Mouse (Mus musculus) midbrain, embryonic 16.5 days (tissue): ENCODE measurements at regions not wholly inside any gene's neighbourhood (a gene's known extent, or its start where the extent isn't known, plus 50 kb on each side); places are given as distances from the start of the nearest gene placed in this dataset.

Experiments used
- ATAC-seq: fragments of 200-750 bp; cut with Nextera tagmentation; 2 replicates; pipeline ENCODE4 v1.8.0; 2017; ENCODE audit warnings: moderate TSS enrichment
- H3K27ac ChIP-seq: fragments of 300-500 bp; sonication (generic); 2 replicates; pipeline ENCODE4 v1.5.1; 2014; ENCODE audit warnings: mild to moderate bottlenecking, low read length, mixed read lengths
- H3K27me3 ChIP-seq: fragments of 300-500 bp; sonication (generic); 2 replicates; pipeline ENCODE4 v1.6.1; 2014; ENCODE audit warnings: low read depth, low read length, mixed read lengths; ENCODE audit not compliant: control insufficient read depth, insufficient read depth
- H3K36me3 ChIP-seq: fragments of 300-500 bp; sonication (generic); 2 replicates; pipeline ENCODE4 v1.6.1; 2014; ENCODE audit warnings: mild to moderate bottlenecking, low read length, moderate library complexity, mixed read lengths; ENCODE audit not compliant: control insufficient read depth, insufficient read depth
- H3K4me1 ChIP-seq: fragments of 300-500 bp; sonication (generic); 2 replicates; pipeline ENCODE4 v1.6.1; 2014; ENCODE audit warnings: mild to moderate bottlenecking, low read length, mixed read lengths; ENCODE audit not compliant: control insufficient read depth, insufficient read depth
- H3K4me2 ChIP-seq: fragments of 300-500 bp; sonication (generic); 2 replicates; pipeline ENCODE4 v1.6.1; 2014; ENCODE audit warnings: mild to moderate bottlenecking, low read length, mixed read lengths
- H3K4me3 ChIP-seq: fragments of 300-500 bp; sonication (generic); 2 replicates; pipeline ENCODE4 v1.5.1; 2014; ENCODE audit warnings: low read depth, mild to moderate bottlenecking, low read length, moderate library complexity, mixed read lengths
- H3K9ac ChIP-seq: fragments of 300-500 bp; sonication (generic); 2 replicates; pipeline ENCODE4 v1.6.1; 2014; ENCODE audit warnings: low read depth, low read length, mixed read lengths
- H3K9me3 ChIP-seq: fragments of 300-500 bp; sonication (generic); replicated peaks from 2 replicates; pipeline ENCODE4 v1.6.1; 2014; ENCODE audit warnings: mild to moderate bottlenecking, low read length, mixed read lengths; ENCODE audit not compliant: control insufficient read depth, poor library complexity, severe bottlenecking
- WGBS: fragments of 180-500 bp; shearing (Covaris S2); extraction: QIAGEN DNeasy Blood & Tissue Kit; methylation state at CpG from one replicate; pipeline ENCODE4 v1.1.7; 2014; 5-methylcytosine and 5-hydroxymethylcytosine counted together

- no peaks in the 10 kb centered on the region for H3K36me3 ChIP-seq
- no peak for ATAC-seq
- H3K4me2 ChIP-seq, result no peak overlapping the region
- H3K27me3 ChIP-seq, result no peaks in the 10 kb centered on the region
- no peaks in the 10 kb centered on the region for H3K9me3 ChIP-seq
- no peaks in the 10 kb centered on the region for H3K4me1 ChIP-seq
- H3K9ac ChIP-seq, result no peak overlapping the region
- WGBS, result 100% methylated on average over 1 of the region's 1 CpGs
- no peak overlapping the region for H3K4me3 ChIP-seq
- no peak overlapping the region for H3K27ac ChIP-seq
These were observed 150.7 kb upstream of the Rasa1 start for GRCm38 (mm10) chr13:85439581-85439980.

- Histone ChIP-seq H3K9ac (no peak overlapping the region), H3K36me3 (no peaks in the 10 kb centered on the region), H3K4me2 (no peak overlapping the region), H3K9me3 (no peaks in the 10 kb centered on the region), H3K27ac (no peak overlapping the region), H3K4me1 (no peaks in the 10 kb centered on the region), H3K4me3 (no peak overlapping the region), H3K27me3 (no peaks in the 10 kb centered on the region)
- ATAC-seq, result no peak
These were observed 148.9 kb upstream of the Rasa1 start for GRCm38 (mm10) chr13:85437875-85438274.

- WGBS, result 86% methylated on average over 4 of the region's 4 CpGs
- Histone ChIP-seq H3K36me3 (no peaks in the 10 kb centered on the region), H3K4me2 (no peak overlapping the region), H3K4me3 (no peak overlapping the region), H3K27ac (no peak overlapping the region), H3K9me3 (no peaks in the 10 kb centered on the region), H3K9ac (no peak overlapping the region), H3K27me3 (no peaks in the 10 kb centered on the region), H3K4me1 (no peaks in the 10 kb centered on the region)
- no peak for ATAC-seq
These were observed 148.1 kb upstream of the Rasa1 start for GRCm38 (mm10) chr13:85437009-85437408.

- 97% methylated on average over 1 of the region's 1 CpGs for WGBS
- Histone ChIP-seq H3K4me2 (no peak overlapping the region), H3K27ac (no peak overlapping the region), H3K36me3 (no peaks in the 10 kb centered on the region), H3K27me3 (no peaks in the 10 kb centered on the region), H3K4me1 (no peaks in the 10 kb centered on the region), H3K9ac (no peak overlapping the region), H3K9me3 (no peaks in the 10 kb centered on the region), H3K4me3 (no peak overlapping the region)
- ATAC-seq, result no peak
These were observed 147.3 kb upstream of the Rasa1 start for GRCm38 (mm10) chr13:85436254-85436653.

- no peak for ATAC-seq
- Histone ChIP-seq H3K9me3 (no peaks in the 10 kb centered on the region), H3K36me3 (no peaks in the 10 kb centered on the region), H3K9ac (no peak overlapping the region), H3K4me1 (no peaks in the 10 kb centered on the region), H3K4me3 (no peak overlapping the region), H3K4me2 (no peak overlapping the region), H3K27me3 (no peaks in the 10 kb centered on the region), H3K27ac (no peak overlapping the region)
- 92% methylated on average over 2 of the region's 2 CpGs for WGBS
These were observed 141.9 kb upstream of the Rasa1 start for GRCm38 (mm10) chr13:85430821-85431220.

GRCm38 (mm10) chr13:85430040-85430439 lies 141.1 kb upstream of the Rasa1 start:
- H3K9me3 ChIP-seq, result no peaks in the 10 kb centered on the region
- 83% methylated on average over 3 of the region's 3 CpGs for WGBS

GRCm38 (mm10) chr13:85418671-85419070 lies 129.7 kb upstream of the Rasa1 start:
- ATAC-seq, result no peak
- H3K9me3 ChIP-seq, result 0 out of 2 replicates have a peak, but pooled peaks cover 2% of the 10 kb centered on the region
- H3K9ac ChIP-seq, result no peak overlapping the region
- H3K27ac ChIP-seq, result no peak overlapping the region
- no peaks in the 10 kb centered on the region for H3K36me3 ChIP-seq
- no peak overlapping the region for H3K4me2 ChIP-seq
- no peaks in the 10 kb centered on the region for H3K27me3 ChIP-seq
- H3K4me3 ChIP-seq, result no peak overlapping the region
- WGBS, result 78% methylated on average over 1 of the region's 1 CpGs
- no peaks in the 10 kb centered on the region for H3K4me1 ChIP-seq

More at GRCm38 (mm10) chr13:85430040-85430439, 141.1 kb upstream of the Rasa1 start:
- ATAC-seq, result no peak
- H3K4me2 ChIP-seq, result no peak overlapping the region
- H3K27me3 ChIP-seq, result no peaks in the 10 kb centered on the region
- H3K27ac ChIP-seq, result no peak overlapping the region
- H3K4me1 ChIP-seq, result no peaks in the 10 kb centered on the region
- no peaks in the 10 kb centered on the region for H3K36me3 ChIP-seq
- H3K4me3 ChIP-seq, result no peak overlapping the region
- H3K9ac ChIP-seq, result no peak overlapping the region

- Histone ChIP-seq H3K9me3 (no peaks in the 10 kb centered on the region), H3K27ac (no peak overlapping the region), H3K27me3 (no peaks in the 10 kb centered on the region), H3K4me3 (no peak overlapping the region), H3K9ac (no peak overlapping the region), H3K36me3 (no peaks in the 10 kb centered on the region), H3K4me2 (no peak overlapping the region), H3K4me1 (no peaks in the 10 kb centered on the region)
- ATAC-seq, result no peak
- WGBS, result 79% methylated on average over 4 of the region's 4 CpGs
These were observed 126.0 kb upstream of the Rasa1 start for GRCm38 (mm10) chr13:85414951-85415350.

GRCm38 (mm10) chr13:85411327-85411726 lies 122.4 kb upstream of the Rasa1 start:
- H3K36me3 ChIP-seq, result no peaks in the 10 kb centered on the region
- no peak for ATAC-seq
- 89% methylated on average over 3 of the region's 3 CpGs for WGBS
- H3K4me1 ChIP-seq, result no peaks in the 10 kb centered on the region
- no peak overlapping the region for H3K9ac ChIP-seq
- no peak overlapping the region for H3K4me2 ChIP-seq
- no peak overlapping the region for H3K27ac ChIP-seq
- no peaks in the 10 kb centered on the region for H3K9me3 ChIP-seq
- H3K27me3 ChIP-seq, result no peaks in the 10 kb centered on the region
- no peak overlapping the region for H3K4me3 ChIP-seq

- Histone ChIP-seq H3K27me3 (no peaks in the 10 kb centered on the region), H3K27ac (no peak overlapping the region), H3K4me3 (no peak overlapping the region), H3K4me2 (no peak overlapping the region), H3K4me1 (no peaks in the 10 kb centered on the region), H3K36me3 (no peaks in the 10 kb centered on the region), H3K9me3 (no peaks in the 10 kb centered on the region), H3K9ac (no peak overlapping the region)
- no peak for ATAC-seq
- 79% methylated on average over 5 of the region's 5 CpGs for WGBS
These were observed 109.9 kb upstream of the Rasa1 start for GRCm38 (mm10) chr13:85398834-85399233.
